Mouse (Mus musculus): ENCODE measurements around the gene Olfr774. TPM values are rescaled to one million over a fixed set of nuclear protein-coding genes. Genes with fewer than 3 reads are reported as not detected.

Gene Olfr774
- not detected for polyA plus RNA-seq (2012; fragmentation: generic; extraction: Trizol)

DNA sequence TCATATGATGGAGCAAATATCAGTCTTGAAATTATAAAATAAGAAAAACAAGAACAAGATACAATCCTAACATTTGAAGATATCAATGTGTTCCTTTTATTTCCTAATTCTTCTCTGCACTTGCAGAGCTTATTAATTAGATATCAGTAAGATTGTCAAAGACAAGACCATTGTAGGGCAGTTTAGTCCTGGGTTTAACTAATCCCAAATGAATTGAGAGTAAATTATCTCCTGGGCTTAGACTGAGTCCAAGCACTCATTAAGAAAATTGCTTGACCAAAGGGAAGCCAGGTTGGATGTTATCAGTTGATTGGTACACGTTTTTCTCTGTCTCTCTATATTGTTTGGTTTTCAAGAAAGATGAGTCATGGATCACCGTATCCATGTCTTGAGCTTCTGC lies at the start of gene Olfr774:
TSS of gene Olfr774 (plus strand) at position 301 of the 400 bp plus-strand sequence.

DNA sequence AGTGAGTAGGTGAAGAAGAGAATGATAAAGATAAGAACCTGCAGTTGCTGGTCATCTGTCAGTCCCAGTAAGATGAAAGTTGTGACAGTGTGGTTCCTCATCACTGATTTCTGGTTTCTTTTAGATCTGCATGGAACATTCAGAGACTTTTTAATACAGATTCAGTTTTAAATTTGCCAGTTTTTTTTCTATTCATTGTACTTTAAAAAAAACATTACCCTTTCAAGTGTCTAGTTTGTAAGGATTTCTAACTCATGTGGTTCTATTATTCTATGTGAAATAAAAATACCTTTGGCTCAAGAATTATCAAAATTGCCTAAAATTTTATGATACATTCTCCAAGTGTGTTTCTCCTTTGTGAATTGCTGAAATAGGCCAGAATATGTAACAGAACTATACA lies 48.7 kb upstream of the Olfr774 start, which contains the start of gene Olfr773:
TSS of gene Olfr773 (minus strand) at position 101 of the 400 bp plus-strand sequence.

DNA sequence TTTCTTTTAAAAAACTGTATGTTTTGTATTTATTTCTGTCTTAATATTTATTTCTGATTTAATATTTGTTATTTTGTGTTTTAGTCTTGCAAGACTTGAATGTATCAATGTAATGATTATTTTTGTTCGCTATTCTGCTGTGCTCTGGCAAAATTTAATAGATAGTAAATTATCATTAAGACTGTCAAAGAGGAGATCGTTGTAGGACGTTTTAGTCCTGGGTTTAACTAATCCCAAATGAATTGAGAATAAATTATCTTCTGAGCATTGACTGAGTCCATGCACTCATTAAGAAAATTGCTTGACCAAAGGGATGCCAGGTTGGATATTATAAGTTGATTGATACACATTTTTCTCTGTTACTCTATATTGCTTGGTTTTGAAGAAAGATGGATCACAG lies 12.1 kb downstream of the Olfr774 start, which contains the start of gene Olfr775:
TSS of gene Olfr775 (plus strand) at position 301 of the 400 bp plus-strand sequence.

DNA sequence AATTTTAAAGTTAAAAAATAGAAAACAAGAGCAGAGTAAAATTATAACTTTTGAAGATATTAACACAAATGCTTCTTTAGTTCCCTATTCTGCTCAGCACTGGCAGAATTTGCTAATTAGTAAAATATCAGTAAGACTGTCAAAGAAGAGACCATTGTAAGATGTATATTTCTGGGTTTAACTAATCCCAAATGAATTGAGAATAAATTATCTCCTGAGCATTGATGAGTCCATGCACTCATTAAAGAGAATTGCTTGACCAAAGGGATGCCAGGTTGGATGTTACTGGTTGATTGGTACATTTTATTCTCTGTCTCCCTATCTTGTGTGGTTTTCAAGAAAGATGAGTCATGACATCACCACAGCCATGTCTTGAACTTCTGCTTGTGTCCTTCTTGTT lies 22.8 kb downstream of the Olfr774 start, which contains the start of gene Olfr776:
TSS of gene Olfr776 (plus strand) at position 301 of the 400 bp plus-strand sequence.

DNA sequence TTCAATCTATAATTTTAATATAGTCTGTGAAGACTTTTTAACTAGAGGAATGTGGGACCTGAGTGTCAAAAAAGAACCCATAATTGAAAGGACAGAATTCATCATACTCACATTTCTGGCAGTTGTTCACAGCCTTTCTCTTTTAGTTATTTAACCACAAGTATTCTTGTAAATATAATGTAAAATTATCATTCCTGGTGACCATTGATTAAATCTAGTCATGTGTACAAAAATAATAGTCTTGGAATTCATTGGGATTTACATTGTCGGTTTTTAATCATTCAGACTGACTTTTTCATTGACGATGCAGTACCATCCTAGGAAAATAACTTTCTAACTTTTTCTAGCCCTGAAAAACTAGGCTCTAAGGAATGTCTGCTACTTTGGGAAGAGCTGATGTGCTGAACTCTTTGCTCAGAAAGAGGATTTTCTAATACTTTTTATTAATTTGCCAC lies 35.1 kb downstream of the Olfr774 start, which contains the start of gene Olfr777:
TSS of gene Olfr777 (minus strand) at position 405 of the 455 bp plus-strand sequence.

Other genes with a start within 250 kb of the Olfr774 start
- gene Olfr9, start 246.8 kb upstream of the Olfr774 start, polyA plus RNA-seq (2012; fragmentation: generic; extraction: Trizol) = not detected
- gene Olfr763, start 225.4 kb upstream of the Olfr774 start, polyA plus RNA-seq (2012; fragmentation: generic; extraction: Trizol) = not detected
- not detected for gene Olfr764-ps1, start 196.3 kb upstream of the Olfr774 start, polyA plus RNA-seq (2012; fragmentation: generic; extraction: Trizol)
- gene Olfr765, start 186.2 kb upstream of the Olfr774 start, polyA plus RNA-seq (2012; fragmentation: generic; extraction: Trizol) = not detected
- gene Olfr766-ps1, start 167.2 kb upstream of the Olfr774 start, polyA plus RNA-seq (2012; fragmentation: generic; extraction: Trizol) = not detected
- not detected for gene Olfr767, start 153.3 kb upstream of the Olfr774 start, polyA plus RNA-seq (2012; fragmentation: generic; extraction: Trizol)
- gene Olfr768, start 136.8 kb upstream of the Olfr774 start, polyA plus RNA-seq (2012; fragmentation: generic; extraction: Trizol) = not detected
- not detected for gene Olfr769, start 118.3 kb upstream of the Olfr774 start, polyA plus RNA-seq (2012; fragmentation: generic; extraction: Trizol)
- not detected for gene Olfr770, start 97.2 kb upstream of the Olfr774 start, polyA plus RNA-seq (2012; fragmentation: generic; extraction: Trizol)
- gene Olfr771, start 71.5 kb upstream of the Olfr774 start, polyA plus RNA-seq (2012; fragmentation: generic; extraction: Trizol) = not detected
- not detected for gene Olfr772, start 58.3 kb upstream of the Olfr774 start, polyA plus RNA-seq (2012; fragmentation: generic; extraction: Trizol)
- not detected for gene Olfr773, start 48.8 kb upstream of the Olfr774 start, polyA plus RNA-seq (2012; fragmentation: generic; extraction: Trizol)
- not detected for gene Olfr775, start 12.2 kb downstream of the Olfr774 start, polyA plus RNA-seq (2012; fragmentation: generic; extraction: Trizol)
- not detected for gene Olfr776, start 22.9 kb downstream of the Olfr774 start, polyA plus RNA-seq (2012; fragmentation: generic; extraction: Trizol)
- gene Olfr777, start 35.3 kb downstream of the Olfr774 start, polyA plus RNA-seq (2012; fragmentation: generic; extraction: Trizol) = not detected
- not detected for gene Olfr780, start 81.9 kb downstream of the Olfr774 start, polyA plus RNA-seq (2012; fragmentation: generic; extraction: Trizol)
- gene Olfr781, start 92.7 kb downstream of the Olfr774 start, polyA plus RNA-seq (2012; fragmentation: generic; extraction: Trizol) = not detected
- gene Olfr782, start 112.6 kb downstream of the Olfr774 start, polyA plus RNA-seq (2012; fragmentation: generic; extraction: Trizol) = not detected
- under 1 TPM in 1 of 2 experiments, not detected in 1; 0.02 TPM for gene Olfr784, start 147.9 kb downstream of the Olfr774 start, polyA plus RNA-seq (2012; fragmentation: generic; extraction: Trizol)
- gene Olfr785, start 169.2 kb downstream of the Olfr774 start, polyA plus RNA-seq (2012; fragmentation: generic; extraction: Trizol) = not detected
- not detected for gene Olfr786, start 191.1 kb downstream of the Olfr774 start, polyA plus RNA-seq (2012; fragmentation: generic; extraction: Trizol)
- gene Olfr787, start 225.7 kb downstream of the Olfr774 start, polyA plus RNA-seq (2012; fragmentation: generic; extraction: Trizol) = not detected
- gene Olfr788, start 234.8 kb downstream of the Olfr774 start, polyA plus RNA-seq (2012; fragmentation: generic; extraction: Trizol) = not detected
- not detected for gene Olfr789, start 248.5 kb downstream of the Olfr774 start, polyA plus RNA-seq (2012; fragmentation: generic; extraction: Trizol)

Measured in C3H10T1/2 (cell line).